Mouse (Mus musculus) kidney, embryonic 16.5 days (tissue): ENCODE data around the gene Klf1. TPM values are rescaled to one million over a fixed set of nuclear protein-coding genes. Genes with fewer than 3 reads are reported as not detected.

ENCODE experiments used
- ATAC-seq: fragments of 200-750 bp; cut with Nextera tagmentation; 2 replicates; pipeline ENCODE4 v1.8.0; 2017; ENCODE audit warnings: moderate TSS enrichment; ENCODE audit not compliant: low FRiP score, low TSS enrichment
- H3K27ac ChIP-seq: fragments of 300-500 bp; sonication (generic); 2 replicates; pipeline ENCODE4 v1.5.1; 2014; ENCODE audit warnings: low read length
- H3K27me3 ChIP-seq: fragments of 300-500 bp; sonication (generic); 2 replicates; pipeline ENCODE4 v1.6.1; 2014; ENCODE audit warnings: low read length, control low read depth, mixed read lengths; ENCODE audit not compliant: insufficient read depth
- H3K36me3 ChIP-seq: fragments of 300-500 bp; sonication (generic); 2 replicates; pipeline ENCODE4 v1.6.1; 2014; ENCODE audit warnings: low read length, control low read depth, mixed read lengths; ENCODE audit not compliant: insufficient read depth
- H3K4me1 ChIP-seq: fragments of 300-500 bp; sonication (generic); 2 replicates; pipeline ENCODE4 v1.6.1; 2014; ENCODE audit warnings: low read length, control low read depth, mixed read lengths; ENCODE audit not compliant: insufficient read depth
- H3K4me2 ChIP-seq: fragments of 300-500 bp; sonication (generic); replicated peaks from 2 replicates; pipeline ENCODE4 v1.6.1; 2014; ENCODE audit warnings: low read depth, low read length
- H3K4me3 ChIP-seq: fragments of 300-500 bp; sonication (generic); 2 replicates; pipeline ENCODE4 v1.5.1; 2014; ENCODE audit warnings: mild to moderate bottlenecking, low read length
- H3K9ac ChIP-seq: fragments of 300-500 bp; sonication (generic); replicated peaks from 2 replicates; pipeline ENCODE4 v1.6.1; 2014; ENCODE audit warnings: low read length
- H3K9me3 ChIP-seq: fragments of 300-500 bp; sonication (generic); 2 replicates; pipeline ENCODE4 v1.6.1; 2016; ENCODE audit warnings: low read length, control low read depth
- WGBS: fragments of 180-500 bp; shearing (Covaris S2); extraction: QIAGEN DNeasy Blood & Tissue Kit; methylation state at CpG from one replicate; pipeline ENCODE4 v1.1.7; 2014; 5-methylcytosine and 5-hydroxymethylcytosine counted together
- polyA plus RNA-seq: library from polyadenylated mRNA; unstranded; fragments of >200 nt; fragmentation: Nextera tagmentation; extraction: Ambion mirVana; gene quantifications from 2 replicates; pipeline ENCODE4 v1.2.1, GENCODE M21; 2015

Klf1 gene
- polyA plus RNA-seq, result 2.4 and 2.8 TPM in 2 replicates

- Histone ChIP-seq H3K4me3 (peak within 1 kb of the TSS; percentile 69), H3K4me1 (peaks cover 8% of the 10 kb centered on the region), H3K27ac (no peak within 1 kb of the TSS), H3K9ac (peak within 1 kb of the TSS; percentile 71), H3K9me3 (no peaks in the 10 kb centered on the region), H3K27me3 (no peaks in the 10 kb centered on the region), H3K36me3 (no peaks in the 10 kb centered on the region), H3K4me2 (peak within 1 kb of the TSS; percentile 81)
- ATAC-seq, result no peak
- WGBS, result 82% methylated on average over 3 of the region's 3 CpGs
These were observed at the start of gene Klf1 for GRCm38 (mm10) chr8:84901752-84902151. Gene Klf1, plus strand, starts transcription at chr8:84901928.

- H3K4me2 ChIP-seq, result no peak overlapping the region
- 85% methylated on average over 3 of the region's 3 CpGs for WGBS
- no peak overlapping the region for H3K9ac ChIP-seq
- H3K27me3 ChIP-seq, result no peaks in the 10 kb centered on the region
- H3K4me1 ChIP-seq, result peaks cover 16% of the 10 kb centered on the region
- H3K4me3 ChIP-seq, result peak overlapping the region; percentile 98
- H3K36me3 ChIP-seq, result peaks cover 18% of the 10 kb centered on the region
- peak; percentile 20; the same call in 1 of the 2 replicates for ATAC-seq
- H3K9me3 ChIP-seq, result no peaks in the 10 kb centered on the region
- no peak overlapping the region for H3K27ac ChIP-seq
These were observed 45.3 kb upstream of the Klf1 start for GRCm38 (mm10) chr8:84856434-84856833.

- Histone ChIP-seq H3K27me3 (no peaks in the 10 kb centered on the region), H3K4me2 (peak within 1 kb of the TSS; percentile 89), H3K4me3 (peak within 1 kb of the TSS; percentile 98), H3K9me3 (no peaks in the 10 kb centered on the region), H3K36me3 (peaks cover 22% of the 10 kb centered on the region), H3K27ac (peak within 1 kb of the TSS; percentile 54; the same call in 1 of the 2 replicates), H3K4me1 (peaks cover 16% of the 10 kb centered on the region), H3K9ac (peak within 1 kb of the TSS; percentile 94)
- peak; percentile 92 for ATAC-seq
- WGBS, result under 1% methylated on average over 39 of the region's 39 CpGs
These were observed 44.8 kb upstream of the Klf1 start, which contains the start of gene Farsa for GRCm38 (mm10) chr8:84856864-84857441. Gene Farsa, plus strand, starts transcription at chr8:84856989.

- Histone ChIP-seq H3K4me1 (peaks cover 11% of the 10 kb centered on the region), H3K9me3 (no peaks in the 10 kb centered on the region), H3K4me3 (peak within 1 kb of the TSS; percentile 53), H3K36me3 (peaks cover 32% of the 10 kb centered on the region), H3K27ac (no peak within 1 kb of the TSS; the same call in 1 of the 2 replicates), H3K9ac (peak within 1 kb of the TSS; percentile 72), H3K4me2 (peak within 1 kb of the TSS; percentile 98), H3K27me3 (no peaks in the 10 kb centered on the region)
- 16% methylated on average over 40 of the region's 46 CpGs for WGBS
- ATAC-seq, result peak; percentile 60; the same call in 1 of the 2 replicates
These were observed 30.1 kb upstream of the Klf1 start, which contains the start of gene Syce2 for GRCm38 (mm10) chr8:84871376-84872308. Gene Syce2, plus strand, starts transcription at chr8:84872111.

GRCm38 (mm10) chr8:84872309-84872965 is 29.3 kb upstream of the Klf1 start:
- Histone ChIP-seq H3K27ac (no peak overlapping the region), H3K9me3 (no peaks in the 10 kb centered on the region), H3K4me2 (peak overlapping the region; percentile 98), H3K4me1 (peaks cover 11% of the 10 kb centered on the region), H3K9ac (peak overlapping the region; percentile 72), H3K36me3 (peaks cover 26% of the 10 kb centered on the region), H3K4me3 (peak overlapping the region; percentile 53), H3K27me3 (no peaks in the 10 kb centered on the region)
- peak; percentile 76 for ATAC-seq
- 2% methylated on average over 51 of the region's 54 CpGs for WGBS

GRCm38 (mm10) chr8:84873016-84873415 is 28.7 kb upstream of the Klf1 start:
- H3K36me3 ChIP-seq, result peaks cover 20% of the 10 kb centered on the region
- H3K27me3 ChIP-seq, result no peaks in the 10 kb centered on the region
- H3K9ac ChIP-seq, result peak overlapping the region; percentile 72
- no peak for ATAC-seq
- H3K9me3 ChIP-seq, result no peaks in the 10 kb centered on the region
- WGBS, result 69% methylated on average over 4 of the region's 4 CpGs
- H3K4me2 ChIP-seq, result peak overlapping the region; percentile 98
- H3K4me1 ChIP-seq, result peaks cover 11% of the 10 kb centered on the region
- H3K4me3 ChIP-seq, result peak overlapping the region; percentile 53
- no peak overlapping the region for H3K27ac ChIP-seq

GRCm38 (mm10) chr8:84874339-84874738 is 27.4 kb upstream of the Klf1 start:
- H3K4me3 ChIP-seq, result no peak overlapping the region
- H3K4me2 ChIP-seq, result no peak overlapping the region
- H3K36me3 ChIP-seq, result peaks cover 8% of the 10 kb centered on the region; the same call in 1 of the 2 replicates
- H3K4me1 ChIP-seq, result peaks cover 11% of the 10 kb centered on the region
- no peaks in the 10 kb centered on the region for H3K9me3 ChIP-seq
- no peak overlapping the region for H3K27ac ChIP-seq
- 85% methylated on average over 3 of the region's 3 CpGs for WGBS
- no peaks in the 10 kb centered on the region for H3K27me3 ChIP-seq
- ATAC-seq, result no peak
- H3K9ac ChIP-seq, result no peak overlapping the region

GRCm38 (mm10) chr8:84877297-84878035 is 24.3 kb upstream of the Klf1 start:
- no peak overlapping the region for H3K9ac ChIP-seq
- no peak overlapping the region for H3K4me2 ChIP-seq
- 84% methylated on average over 3 of the region's 3 CpGs for WGBS
- no peaks in the 10 kb centered on the region for H3K36me3 ChIP-seq
- ATAC-seq, result no peak
- peaks cover 4% of the 10 kb centered on the region for H3K4me1 ChIP-seq
- H3K27me3 ChIP-seq, result no peaks in the 10 kb centered on the region
- H3K4me3 ChIP-seq, result no peak overlapping the region
- no peak overlapping the region for H3K27ac ChIP-seq
- H3K9me3 ChIP-seq, result no peaks in the 10 kb centered on the region

GRCm38 (mm10) chr8:84878915-84879314 is 22.8 kb upstream of the Klf1 start:
- Histone ChIP-seq H3K36me3 (no peaks in the 10 kb centered on the region), H3K9me3 (no peaks in the 10 kb centered on the region), H3K27me3 (no peaks in the 10 kb centered on the region), H3K9ac (no peak overlapping the region), H3K4me3 (no peak overlapping the region), H3K4me2 (no peak overlapping the region), H3K4me1 (no peaks in the 10 kb centered on the region), H3K27ac (no peak overlapping the region)
- no peak for ATAC-seq
- WGBS, result 89% methylated on average over 1 of the region's 1 CpGs
